Mouse (Mus musculus) ES-E14 (cell line): Measurements from ENCODE around the gene Cad. TPM values are rescaled to one million over a fixed set of nuclear protein-coding genes. Genes with fewer than 3 reads are reported as not detected.

ENCODE experiments used
- DNase-seq: peaks from one replicate; pipeline ENCODE4 v3.0.0-alpha.2; 2013; ENCODE audit warnings: low read depth, low spot score
- H3K27ac ChIP-seq: 2 replicates; pipeline ENCODE4 v1.5.1; 2012; ENCODE audit warnings: low read depth, mild to moderate bottlenecking, low read length, moderate library complexity, mixed read lengths; ENCODE audit not compliant: poor library complexity, insufficient read depth, severe bottlenecking
- H3K36me3 ChIP-seq: 2 replicates; pipeline ENCODE4 v1.6.1; 2012; ENCODE audit warnings: mild to moderate bottlenecking, low read length, moderate library complexity, mixed read lengths; ENCODE audit not compliant: control insufficient read depth, poor library complexity, insufficient read depth, severe bottlenecking
- H3K4me1 ChIP-seq, 2 experiments: fragments of 150-350 bp in 1 of 2; sonication (generic) in 1 of 2; 2 replicates each; pipeline ENCODE4 v1.6.1; 2012; ENCODE audit warnings: low read length in 2 of 2, mild to moderate bottlenecking in 1 of 2, mixed read lengths in 1 of 2; ENCODE audit not compliant: control insufficient read depth in 2 of 2, insufficient read depth in 2 of 2, poor library complexity in 1 of 2
- H3K4me3 ChIP-seq, 2 experiments: fragments of 150-350 bp in 1 of 2; sonication (generic) in 1 of 2; 2 replicates each; pipeline ENCODE4 v1.5.1; 2012; ENCODE audit warnings: low read length in 2 of 2, low read depth in 1 of 2, mild to moderate bottlenecking in 1 of 2, mixed read lengths in 1 of 2; ENCODE audit not compliant: insufficient read depth in 1 of 2, poor library complexity in 1 of 2, severe bottlenecking in 1 of 2
- H3K9ac ChIP-seq: 2 replicates; pipeline ENCODE4 v1.6.1; 2012; ENCODE audit warnings: low read depth, mild to moderate bottlenecking, low read length, mixed read lengths; ENCODE audit not compliant: poor library complexity, insufficient read depth, severe bottlenecking
- H3K9me3 ChIP-seq: fragments of 150-350 bp; sonication (generic); 2 replicates; pipeline ENCODE4 v1.6.1; 2012; ENCODE audit warnings: low read depth, mild to moderate bottlenecking, low read length; ENCODE audit not compliant: control insufficient read depth, insufficient read depth
- CHD2 ChIP-seq: IDR thresholded peaks from 2 replicates; pipeline ENCODE4 v1.6.1; 2014; ENCODE audit warnings: mild to moderate bottlenecking, low read depth, low read length, inconsistent platforms
- HCFC1 ChIP-seq: IDR thresholded peaks from 2 replicates; pipeline ENCODE4 v1.6.1; 2012; ENCODE audit warnings: low read length, inconsistent platforms, borderline replicate concordance; ENCODE audit not compliant: insufficient read depth
- MAFK ChIP-seq: IDR thresholded peaks from 2 replicates; pipeline ENCODE4 v1.6.1; 2014; ENCODE audit warnings: mild to moderate bottlenecking, low read depth, low read length, inconsistent platforms; ENCODE audit not compliant: insufficient read depth
- ZC3H11A ChIP-seq: IDR thresholded peaks from 2 replicates; pipeline ENCODE4 v1.6.1; 2012; ENCODE audit warnings: low read depth, mild to moderate bottlenecking, inconsistent platforms, low read length, borderline replicate concordance
- ZNF384 ChIP-seq: IDR thresholded peaks from 2 replicates; pipeline ENCODE4 v1.6.1; 2012; ENCODE audit warnings: low read depth, low read length, inconsistent platforms
- in situ Hi-C, 2 experiments: fragments of 600-800 bp; cut with MboI; formaldehyde crosslinking; loops; one replicate each; pipeline ENCODE4 v1.15.1; 2025; ENCODE audit warnings: low sequenced_read_pairs in 2 of 2, inconsistent platforms in 1 of 2; ENCODE audit not compliant: unreplicated experiment in 2 of 2
- total RNA-seq: library from RNA; depleted of rRNA; stranded (reverse); fragments of 300-350 nt; gene quantifications from 2 replicates; pipeline ENCODE4 v1.2.3, GENCODE M21; 2012

Gene Cad
- total RNA-seq, 1 experiment = 154 TPM

GRCm38 (mm10) chr5:31094799-31095691 is 40.5 kb downstream of the Cad start:
- DNase-seq = no peak
- peak overlapping the region; percentile 36 for H3K9ac ChIP-seq
- no peak overlapping the region for H3K27ac ChIP-seq
- no peaks in the 10 kb centered on the region for H3K36me3 ChIP-seq
- TF ChIP-seq HCFC1 (no peak), CHD2 (no peak), ZNF384 (no peak), ZC3H11A (no peak), MAFK (no peak)
- H3K9me3 ChIP-seq = no peaks in the 10 kb centered on the region
- peak overlapping the region; percentile 71 to 92 for H3K4me3 ChIP-seq
- H3K4me1 ChIP-seq = peaks cover 2 to 6% of the 10 kb centered on the region in 2 experiments; a peak in 2 of 4 replicates
- in situ Hi-C loops = no loop called here

- in situ Hi-C loops = no loop called here
- H3K9me3 ChIP-seq = no peaks in the 10 kb centered on the region
- no peak overlapping the region for H3K27ac ChIP-seq
- H3K36me3 ChIP-seq = no peaks in the 10 kb centered on the region
- H3K9ac ChIP-seq = no peak overlapping the region
- TF ChIP-seq HCFC1 = no peak
- TF ChIP-seq CHD2 = no peak
- no peak for TF ChIP-seq MAFK
- no peak for TF ChIP-seq ZNF384
- no peak for TF ChIP-seq ZC3H11A
- peaks cover 2 to 6% of the 10 kb centered on the region in 2 experiments; a peak in 2 of 4 replicates for H3K4me1 ChIP-seq
- peak overlapping the region; percentile 71 to 92; a peak in 1 of 4 replicates for H3K4me3 ChIP-seq
- DNase-seq = no peak
Measured at GRCm38 (mm10) chr5:31095711-31096480, 41.3 kb downstream of the Cad start.

- DNase-seq = no peak
- no peaks in the 10 kb centered on the region for H3K36me3 ChIP-seq
- no peak within 1 kb of the TSS for H3K4me3 ChIP-seq
- TF ChIP-seq ZNF384 = no peak
- no peak for TF ChIP-seq MAFK
- no peak for TF ChIP-seq ZC3H11A
- no peak for TF ChIP-seq CHD2
- TF ChIP-seq HCFC1 = no peak
- H3K27ac ChIP-seq = no peak within 1 kb of the TSS
- in situ Hi-C loops = no loop called here
- no peaks in the 10 kb centered on the region for H3K9me3 ChIP-seq
- no peak within 1 kb of the TSS for H3K9ac ChIP-seq
- H3K4me1 ChIP-seq = no peaks in the 10 kb centered on the region
Measured at GRCm38 (mm10) chr5:31105814-31106335, 51.3 kb downstream of the Cad start, which contains the start of gene Dnajc5g. Gene Dnajc5g, plus strand, starts transcription at chr5:31106285.

- no peak for TF ChIP-seq CHD2
- no peak for TF ChIP-seq MAFK
- no peak for TF ChIP-seq HCFC1
- TF ChIP-seq ZC3H11A = no peak
- TF ChIP-seq ZNF384 = no peak
- Histone ChIP-seq H3K9ac (no peak within 1 kb of the TSS), H3K4me3 (0 out of 4 replicates have a peak within 1 kb of the TSS, but pooled peaks of 1 of the 2 experiments have one; percentile 25), H3K9me3 (no peaks in the 10 kb centered on the region), H3K36me3 (no peaks in the 10 kb centered on the region), H3K27ac (no peak within 1 kb of the TSS), H3K4me1 (no peaks in the 10 kb centered on the region)
- no peak for DNase-seq
- in situ Hi-C loops = no loop called here
Measured at GRCm38 (mm10) chr5:31108000-31108490, 53.5 kb downstream of the Cad start, which contains the start of gene Slc30a3. Gene Slc30a3, minus strand, starts transcription at chr5:31108237.
